Mouse (Mus musculus) urinary bladder, postnatal 25 days (tissue): Measurements from ENCODE around the gene Tmc3.

ENCODE experiments used
- DNase-seq: peaks from one replicate; pipeline ENCODE4 v3.0.0; 2022; ENCODE audit warnings: low spot score

Tmc3 gene

GRCm38 (mm10) chr7:83668724-83669123 is 84.0 kb downstream of the Tmc3 start:
- DNase-seq = peak; percentile 48

DNA sequence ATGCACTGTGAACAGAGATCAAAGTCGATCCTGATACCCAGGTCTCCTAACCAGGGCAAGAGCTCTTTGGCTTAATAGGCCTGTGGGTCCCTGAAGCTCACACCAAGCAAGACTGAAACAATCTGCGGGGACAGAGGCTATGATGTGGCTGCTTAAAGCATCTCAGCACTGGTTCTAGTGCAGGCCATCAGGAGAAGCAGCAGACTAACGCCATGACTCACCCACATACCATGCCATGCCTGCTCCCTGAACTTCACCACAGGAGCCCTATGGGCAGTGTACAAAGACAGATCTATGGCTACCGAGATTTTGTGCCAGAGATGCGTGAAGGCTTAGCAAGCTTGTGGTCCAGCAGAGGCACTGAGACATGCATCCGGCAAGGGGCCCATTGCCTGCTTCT is 86.8 kb downstream of the Tmc3 start:
- no peak for DNase-seq
